Mouse (Mus musculus) embryo, embryonic 11.5 days (tissue): ENCODE data around the gene Tmem160.

Experiments
- DNase-seq: peaks from one replicate; pipeline ENCODE4 v3.0.0-alpha.2; 2012; ENCODE audit warnings: low read depth, low spot score

The Tmem160 gene

DNA sequence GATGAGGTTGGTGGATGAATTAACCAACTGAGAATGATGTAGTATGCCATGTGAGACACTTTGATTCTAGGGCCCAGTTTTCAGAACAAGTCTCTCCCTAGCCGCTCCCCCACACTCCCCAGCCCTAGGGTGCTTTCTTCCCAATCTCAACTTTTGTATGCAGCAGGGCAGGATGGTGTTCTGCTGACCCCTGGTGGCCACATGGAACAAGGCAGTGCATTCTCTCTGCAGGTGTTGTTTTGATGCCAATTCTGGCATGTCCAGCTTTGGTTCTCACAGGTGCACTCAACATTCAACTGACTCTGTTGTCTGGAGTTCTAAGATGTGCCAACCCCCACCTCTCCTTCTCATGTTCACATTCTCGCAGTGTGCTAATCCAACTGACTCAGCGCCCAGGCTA is 39.2 kb downstream of the Tmem160 start:
- DNase-seq, result peak; percentile 46

DNA sequence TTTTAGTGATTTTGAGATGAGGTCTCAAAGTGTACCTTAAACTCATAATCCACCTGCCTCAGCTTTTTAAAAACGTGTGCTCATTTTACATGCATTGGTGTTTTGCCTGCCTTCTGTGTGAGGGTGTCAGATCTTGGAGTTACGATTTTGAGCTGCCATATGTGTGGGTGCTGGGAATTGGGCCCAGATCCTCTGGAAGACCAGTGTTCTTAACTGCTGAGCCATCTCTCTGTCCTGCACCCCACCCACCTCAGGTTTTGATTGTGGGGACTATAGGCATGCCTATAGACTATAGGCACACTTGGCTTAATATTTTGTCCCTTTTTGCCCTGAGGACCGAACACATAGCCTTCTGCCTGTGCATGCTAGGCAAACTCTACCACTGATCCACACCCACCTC is 39.6 kb downstream of the Tmem160 start:
- DNase-seq, result no peak

DNA sequence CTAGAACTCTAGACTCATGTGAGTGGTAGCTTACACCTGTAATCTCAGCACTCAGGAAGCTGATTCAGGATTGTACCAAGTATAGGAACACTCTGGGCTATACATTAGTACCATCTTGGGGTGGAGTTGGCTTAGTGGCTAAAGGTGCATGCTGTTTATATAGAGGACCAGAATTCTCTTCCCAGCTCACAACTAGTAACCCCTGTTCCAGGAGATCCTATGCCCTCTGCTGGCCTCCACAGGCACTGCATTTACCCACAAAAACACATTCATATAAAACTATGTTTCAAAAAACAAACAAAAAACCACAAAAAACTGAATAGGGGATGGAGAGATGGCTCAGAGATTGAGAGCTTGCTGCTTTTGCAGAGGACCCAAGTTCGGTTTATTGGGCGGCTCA is 40.8 kb downstream of the Tmem160 start:
- DNase-seq, result no peak

DNA sequence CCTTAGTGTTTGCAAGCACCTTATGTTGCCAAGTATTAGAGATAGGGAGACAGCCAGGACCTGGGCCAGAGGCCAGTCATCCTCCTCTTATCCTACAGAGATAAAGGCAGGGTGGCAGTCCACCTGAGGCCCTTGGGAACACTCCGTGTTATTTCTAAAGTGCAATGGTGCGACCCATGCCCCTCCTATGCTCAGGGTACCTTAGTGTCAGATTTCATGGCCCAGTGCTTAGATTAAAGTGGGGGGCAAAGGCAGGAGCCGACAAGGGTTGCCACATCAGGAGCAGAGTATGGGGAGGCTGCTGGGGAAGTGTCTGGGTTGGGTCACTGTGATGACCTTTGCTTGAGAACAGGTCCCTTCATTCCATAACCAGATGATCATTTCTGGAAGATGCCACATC is 43.7 kb downstream of the Tmem160 start:
- no peak for DNase-seq

GRCm38 (mm10) chr7:16499671-16500104 is 47.1 kb downstream of the Tmem160 start:
- no peak for DNase-seq

DNA sequence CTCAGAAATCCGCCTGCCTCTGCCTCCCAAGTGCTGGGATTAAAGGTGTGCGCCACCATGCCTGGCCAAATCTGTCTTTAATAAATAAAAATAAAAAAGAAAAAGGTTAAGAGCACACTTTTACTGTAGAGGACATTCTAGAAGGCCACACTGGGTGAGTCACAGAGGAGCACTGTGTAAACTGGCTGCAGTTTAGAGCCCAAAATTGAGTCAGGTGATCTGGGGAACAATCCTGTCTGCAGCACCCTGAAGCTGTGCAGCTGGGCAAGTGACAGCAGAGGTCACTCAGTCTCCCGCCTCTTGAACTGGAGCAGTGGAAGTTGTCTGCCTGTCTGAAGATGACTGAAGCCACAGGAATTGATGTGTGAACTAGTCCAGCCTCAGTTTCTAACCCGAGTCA is 49.0 kb downstream of the Tmem160 start:
- DNase-seq, result no peak

GRCm38 (mm10) chr7:16504573-16505225 is 52.1 kb downstream of the Tmem160 start:
- DNase-seq, result no peak
